Mouse (Mus musculus): ENCODE results near the gene Ankrd12. TPM values are rescaled to one million over a fixed set of nuclear protein-coding genes. Genes with fewer than 3 reads are reported as not detected.

Gene Ankrd12
- 10 to 100 TPM; 74.3 to 75.0 TPM for total RNA-seq (2023)

DNA sequence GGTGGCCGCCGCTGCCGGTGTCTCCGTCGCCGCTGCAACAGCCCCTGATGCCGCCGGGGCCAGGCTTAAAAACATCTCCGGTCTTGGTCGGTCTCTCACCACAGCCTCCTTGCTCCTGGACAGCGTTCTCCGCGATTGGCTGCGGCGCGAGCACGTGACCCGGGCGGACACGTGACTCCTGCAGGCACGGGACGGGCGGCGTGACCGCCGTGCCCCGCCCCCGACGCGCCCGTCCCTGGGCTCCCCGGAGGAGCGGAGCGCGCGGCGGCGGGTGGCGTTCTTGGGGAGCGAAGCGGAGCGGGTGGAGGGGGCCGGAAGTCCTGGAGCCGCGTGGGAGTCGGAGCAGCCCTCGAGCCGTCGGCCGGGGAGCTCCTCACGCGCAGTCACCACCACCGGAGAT lies at the start of gene Ankrd12:
Gene Ankrd12, minus strand, starts transcription at position 156 of the 400 bp plus-strand sequence.

DNA sequence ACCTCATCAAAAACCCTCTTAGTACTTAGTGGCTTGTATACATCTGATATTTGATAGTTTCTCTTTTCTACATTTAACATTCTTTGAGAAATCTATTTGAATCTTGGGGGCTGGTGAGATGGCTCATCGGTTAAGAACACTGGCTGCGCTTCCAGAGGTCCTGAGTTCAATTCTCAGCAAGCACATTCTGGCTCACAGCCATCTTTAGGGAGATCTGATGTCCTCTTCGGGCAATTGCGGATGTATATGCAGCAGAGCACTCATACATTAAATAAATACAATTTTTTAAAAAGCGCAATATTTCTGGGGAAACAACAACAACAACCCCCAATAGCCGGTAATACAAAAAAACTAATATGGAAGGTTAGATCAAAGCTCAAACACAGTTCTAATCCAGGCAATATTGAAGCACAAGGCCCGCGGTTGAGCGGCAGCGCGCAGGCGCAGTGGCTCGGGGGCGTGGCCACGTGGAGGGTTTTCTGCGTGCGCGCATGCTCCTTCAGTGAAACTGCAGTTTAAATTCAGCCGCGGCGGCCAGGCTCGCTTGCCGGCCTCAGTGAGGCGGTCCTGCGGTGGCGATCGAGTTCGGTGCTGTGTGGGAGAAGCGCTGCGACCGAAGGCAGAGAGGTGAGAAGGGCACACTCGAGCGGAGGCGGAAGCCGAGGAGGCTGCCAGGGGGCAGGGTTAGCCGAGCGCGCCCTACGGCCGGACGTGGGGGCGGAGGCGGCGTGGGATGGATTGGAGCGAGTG lies 46.4 kb upstream of the Ankrd12 start, which contains the start of gene Ddx11:
Gene Ddx11, plus strand, starts transcription at position 455 of the 750 bp plus-strand sequence.

DNA sequence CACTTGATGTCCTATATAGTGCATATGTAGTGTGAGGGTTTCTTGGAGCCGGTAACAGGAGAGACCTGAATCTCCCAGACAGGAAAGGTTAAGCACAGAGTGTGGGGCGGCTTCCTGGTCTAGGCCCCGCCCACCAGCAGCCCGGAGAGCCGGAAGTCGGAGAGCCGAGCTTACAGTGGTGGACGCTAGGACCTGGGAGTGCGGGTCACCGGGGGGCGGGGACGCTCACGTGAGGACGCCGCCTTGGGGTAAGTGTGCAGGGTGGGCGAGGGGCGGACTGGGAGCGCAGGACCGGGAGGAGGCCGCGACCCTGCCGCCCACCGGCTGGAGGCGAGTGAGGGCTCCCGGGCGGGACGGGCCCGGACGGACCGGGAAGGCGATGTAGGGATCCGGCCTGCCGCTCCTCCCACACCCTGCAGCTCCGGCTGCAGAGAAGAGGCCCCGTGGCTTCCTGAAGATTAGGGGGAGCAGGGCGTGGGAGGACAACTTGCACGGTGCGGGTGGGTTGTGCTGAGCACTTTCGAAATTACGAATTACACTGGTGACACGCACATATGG lies 34.6 kb upstream of the Ankrd12 start, which contains the start of gene Washc1:
Gene Washc1, plus strand, starts transcription at position 144 of the 558 bp plus-strand sequence.

DNA sequence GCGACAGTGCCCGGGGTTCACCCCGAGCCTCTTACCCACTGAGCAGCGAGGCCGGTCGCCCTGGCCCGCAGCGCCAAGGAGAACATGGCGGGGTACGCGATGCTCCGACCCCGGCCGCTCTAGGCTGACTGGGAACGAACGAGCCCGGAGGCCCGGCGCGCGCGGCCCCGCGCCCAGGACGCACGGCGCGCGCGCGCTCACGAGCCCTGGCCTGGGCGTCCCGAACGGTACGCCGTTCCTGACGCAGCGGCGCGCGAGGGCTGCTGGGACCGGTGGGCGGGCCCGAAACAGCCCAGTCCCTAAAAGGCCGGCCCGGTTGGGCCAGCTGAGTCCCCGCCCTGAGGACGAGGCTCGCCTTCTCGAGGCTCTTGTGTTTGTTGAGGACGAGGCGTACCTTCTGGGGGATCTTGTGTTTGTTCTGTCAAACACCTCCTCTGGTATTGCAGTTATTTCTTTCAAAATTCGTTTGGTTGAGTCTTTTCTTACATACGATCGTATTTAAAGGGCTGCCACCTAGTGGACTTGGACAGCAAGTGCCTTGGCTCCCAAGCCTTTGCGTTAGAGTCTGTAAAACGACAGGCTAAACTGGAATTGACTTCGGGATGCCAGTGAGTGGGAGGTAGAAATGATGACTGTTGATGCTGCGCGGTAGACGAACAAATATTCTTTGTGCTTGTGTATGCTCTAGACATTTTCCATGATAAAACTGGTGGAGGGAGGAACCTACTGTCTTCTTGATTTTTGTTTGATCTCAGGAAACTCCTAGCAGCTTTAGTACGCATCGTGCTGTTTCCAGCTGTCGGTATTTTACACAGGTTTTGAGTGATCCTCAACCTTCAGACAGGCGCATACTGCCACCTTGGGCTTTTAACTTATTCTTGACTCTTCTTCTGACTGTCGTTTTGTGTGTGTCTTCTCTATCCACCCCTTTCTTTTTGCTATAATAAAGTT lies 24.8 kb upstream of the Ankrd12 start, which contains the start of gene Ndufv2:
Gene Ndufv2, minus strand, starts transcription at position 180 of the 951 bp plus-strand sequence.

DNA sequence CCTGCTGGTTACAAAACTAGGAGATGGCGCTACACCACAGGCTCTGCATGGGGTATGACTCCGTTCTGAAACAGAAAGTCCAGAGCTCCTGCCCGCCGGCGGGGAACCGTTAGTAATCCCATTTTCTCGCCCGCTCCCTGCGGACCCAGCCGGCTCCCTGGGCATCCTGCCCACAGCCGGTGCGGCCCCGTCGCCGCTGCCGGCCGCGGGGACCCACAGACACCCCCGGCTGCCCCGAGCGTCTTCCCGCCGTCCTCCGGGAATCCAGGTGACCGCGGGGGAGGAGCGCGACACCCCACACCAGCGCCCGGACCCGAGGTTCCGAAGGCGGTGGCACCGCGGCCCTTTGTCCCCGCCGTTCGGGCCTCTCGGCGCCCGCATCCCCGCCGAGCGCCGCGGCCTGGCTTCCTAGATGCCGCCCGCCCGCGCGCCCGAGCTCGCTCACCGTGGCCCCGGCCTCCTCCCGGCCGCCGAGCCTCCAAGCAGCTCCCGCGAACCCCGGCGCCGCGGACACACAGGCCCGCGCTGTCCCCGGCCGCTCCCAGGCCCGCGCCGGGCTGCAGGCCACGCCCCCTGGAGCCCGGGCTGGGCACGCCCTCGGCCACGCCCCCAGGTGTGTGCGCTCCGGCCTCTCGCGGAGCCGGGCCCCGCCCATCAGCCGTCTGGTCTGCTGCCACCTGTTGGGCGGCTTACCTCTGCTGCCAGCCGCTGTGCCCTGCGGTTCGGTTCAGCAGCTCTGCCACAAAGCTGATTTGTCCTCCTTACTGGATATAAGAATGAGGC lies 126.1 kb downstream of the Ankrd12 start, which contains the start of gene Twsg1:
Gene Twsg1, minus strand, starts transcription at position 605 of the 783 bp plus-strand sequence.

Other genes starting within 250 kb of the Ankrd12 start
- gene Ralbp1, start 191.3 kb downstream of the Ankrd12 start, total RNA-seq (2023): 10 to 100 TPM; 54.4 to 61.1 TPM
- 10 to 100 TPM; 15.6 to 22.3 TPM for gene Twsg1, start 125.9 kb downstream of the Ankrd12 start, total RNA-seq (2023)
- 10 to 100 TPM; 81.6 to 84.7 TPM for gene Ndufv2, start 24.5 kb upstream of the Ankrd12 start, total RNA-seq (2023)
- gene Washc1, start 34.5 kb upstream of the Ankrd12 start, total RNA-seq (2023): 10 to 100 TPM; 54.4 to 59.6 TPM
- 10 to 100 TPM; 30.7 to 34.0 TPM for gene Ddx11, start 46.4 kb upstream of the Ankrd12 start, total RNA-seq (2023)